Mouse (Mus musculus): Measurements from ENCODE around the gene Zfp658. TPM values are rescaled to one million over a fixed set of nuclear protein-coding genes. Genes with fewer than 3 reads are reported as not detected.

The Zfp658 gene
- polyA plus RNA-seq (2016; fragmentation: Nextera tagmentation; extraction: Ambion mirVana): 8.7 and 10.5 TPM in 2 replicates

DNA sequence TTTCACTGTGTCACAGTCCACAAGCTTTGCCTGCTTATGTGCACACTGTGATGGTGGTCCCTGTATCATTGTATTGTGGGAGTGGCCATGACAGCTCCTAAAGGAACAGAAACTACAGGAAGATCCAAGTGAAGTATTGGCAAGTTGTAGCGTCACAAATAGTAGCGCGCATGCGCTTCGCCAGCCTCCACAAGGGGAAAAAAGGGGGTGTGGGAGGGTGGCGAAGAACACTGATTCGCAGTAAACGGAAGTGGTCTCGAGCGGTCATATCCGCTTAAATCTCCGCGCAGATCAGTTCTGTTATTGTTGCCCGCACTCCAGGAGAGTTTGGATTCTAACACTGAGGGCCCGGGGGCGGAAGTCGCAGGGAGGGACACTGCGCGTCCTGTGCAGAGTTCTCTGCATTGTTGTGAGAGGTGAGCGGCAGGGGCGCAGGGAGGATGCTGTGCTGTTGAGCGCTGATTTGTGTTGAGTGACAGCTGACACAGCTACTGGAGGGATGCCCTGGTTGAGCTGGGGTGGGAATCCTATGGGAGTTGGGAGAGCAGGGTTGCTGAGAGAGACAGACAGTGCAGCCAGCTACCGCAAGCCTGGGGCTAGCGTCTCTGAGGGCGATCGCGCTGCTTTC is at the start of gene Zfp658:
TSS of gene Zfp658 (plus strand) at position 251 of the 628 bp plus-strand sequence.
- Histone ChIP-seq H3K36me3 (peaks cover 15% of the 10 kb centered on the region), H3K27ac (peak within 1 kb of the TSS; percentile 79), H3K9me3 (no peaks in the 10 kb centered on the region), H3K4me3 (peak within 1 kb of the TSS; percentile 55), H3K4me2 (replicated peaks) (peak within 1 kb of the TSS; percentile 80), H3K4me1 (peaks cover 13% of the 10 kb centered on the region), H3K9ac (peak within 1 kb of the TSS; percentile 76), H3K27me3 (replicated peaks) (no peaks in the 10 kb centered on the region)
- ATAC-seq (ENCODE audit: low FRiP score, low read depth): peak; percentile 92
- WGBS: under 1% methylated on average over 27 of the region's 27 CpGs

DNA sequence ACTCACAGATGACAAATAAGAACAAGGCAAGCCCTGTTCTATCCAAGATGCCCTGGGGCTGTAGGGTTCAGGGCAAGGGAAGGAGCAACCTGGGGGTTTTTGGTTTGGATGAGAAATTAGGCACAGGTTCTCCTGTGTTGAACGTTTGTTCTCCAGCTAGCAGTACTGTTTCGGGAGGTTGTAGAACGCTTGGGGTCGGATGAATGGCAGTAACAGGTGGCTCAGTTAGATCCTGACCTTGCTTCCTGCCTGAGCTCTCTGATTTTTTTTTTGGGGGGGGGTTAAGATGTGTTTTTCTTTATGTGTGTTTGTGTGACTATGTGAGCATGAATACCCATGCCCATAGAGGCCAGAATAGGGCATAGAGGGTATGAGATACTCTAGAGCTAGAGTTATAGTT is 49.5 kb upstream of the Zfp658 start:
- ATAC-seq (ENCODE audit: low FRiP score, low read depth): no peak
- Histone ChIP-seq H3K4me2 (replicated peaks) (no peak overlapping the region), H3K27ac (no peak overlapping the region), H3K27me3 (replicated peaks) (no peaks in the 10 kb centered on the region), H3K4me3 (no peak overlapping the region), H3K9me3 (no peaks in the 10 kb centered on the region), H3K4me1 (no peaks in the 10 kb centered on the region), H3K36me3 (no peaks in the 10 kb centered on the region), H3K9ac (no peak overlapping the region)
- 80% methylated on average over 4 of the region's 4 CpGs for WGBS

DNA sequence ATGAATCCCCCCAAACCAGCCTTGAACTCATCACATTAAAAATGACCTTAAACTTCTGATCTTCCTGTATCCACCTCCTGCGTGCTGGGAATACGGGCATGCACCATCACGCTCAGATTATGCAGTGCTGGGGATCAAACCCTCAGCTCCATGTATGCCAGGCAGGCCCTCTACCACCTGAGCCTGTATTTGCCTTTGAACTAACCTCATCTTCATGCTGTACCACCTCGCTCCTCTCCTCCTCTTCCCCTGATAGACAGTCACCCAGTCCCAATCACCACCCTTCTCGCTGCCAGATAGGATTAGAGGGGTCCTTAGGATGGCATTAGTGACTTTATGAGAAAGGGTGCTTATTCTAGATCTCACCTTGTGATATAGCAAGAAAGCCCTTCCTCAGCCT is 47.0 kb upstream of the Zfp658 start:
- no peaks in the 10 kb centered on the region for H3K4me1 ChIP-seq
- H3K9ac ChIP-seq: no peak overlapping the region
- no peak for ATAC-seq (ENCODE audit: low FRiP score, low read depth)
- 80% methylated on average over 5 of the region's 5 CpGs for WGBS
- no peaks in the 10 kb centered on the region for H3K9me3 ChIP-seq
- no peaks in the 10 kb centered on the region for H3K27me3 ChIP-seq (replicated peaks)
- no peaks in the 10 kb centered on the region for H3K36me3 ChIP-seq
- no peak overlapping the region for H3K4me3 ChIP-seq
- no peak overlapping the region for H3K27ac ChIP-seq
- H3K4me2 ChIP-seq (replicated peaks): no peak overlapping the region

DNA sequence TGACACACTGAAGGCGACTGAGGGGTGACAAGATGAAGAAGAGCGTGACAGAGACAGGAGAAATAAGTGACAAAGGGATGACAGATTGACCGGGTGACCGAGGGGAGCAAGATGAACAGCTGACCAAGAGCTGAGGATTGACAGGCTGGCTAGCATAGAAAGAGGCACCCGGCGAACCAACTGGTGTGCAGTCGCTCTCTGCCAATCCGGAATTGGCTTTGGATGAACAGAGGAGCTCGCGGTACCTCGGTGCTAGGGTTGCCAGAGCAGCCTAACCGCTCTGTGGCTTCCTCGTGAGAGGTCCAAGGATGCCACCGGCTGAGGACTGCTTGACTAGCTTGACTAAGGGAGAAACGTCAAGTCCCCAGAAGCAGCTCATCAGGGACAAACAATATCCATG is 43.7 kb upstream of the Zfp658 start:
- Histone ChIP-seq H3K4me2 (replicated peaks) (no peak overlapping the region), H3K27me3 (replicated peaks) (no peaks in the 10 kb centered on the region), H3K4me1 (no peaks in the 10 kb centered on the region), H3K27ac (no peak overlapping the region), H3K36me3 (no peaks in the 10 kb centered on the region), H3K9me3 (no peaks in the 10 kb centered on the region), H3K4me3 (no peak overlapping the region), H3K9ac (no peak overlapping the region)
- WGBS: 87% methylated on average over 15 of the region's 15 CpGs
- no peak for ATAC-seq (ENCODE audit: low FRiP score, low read depth)

DNA sequence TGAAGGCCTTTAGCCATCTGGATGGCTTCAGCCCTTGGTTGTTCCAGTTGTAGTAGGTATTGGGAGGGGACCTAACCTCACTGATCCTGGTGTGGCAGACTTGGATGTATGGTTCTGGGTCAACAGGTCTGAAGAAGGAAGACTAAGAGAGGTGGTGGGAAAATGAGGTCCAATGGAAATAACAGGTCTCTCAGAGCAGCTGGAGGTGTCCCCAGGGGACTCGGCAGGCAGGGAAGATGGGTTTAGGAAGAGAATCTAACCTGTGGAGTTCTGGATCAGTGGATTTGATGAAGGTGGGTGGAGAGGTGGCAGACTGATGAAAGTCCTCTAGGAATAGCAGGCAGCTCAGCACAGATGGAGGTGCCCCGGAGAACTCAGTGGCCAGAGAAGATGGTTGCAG is 39.3 kb upstream of the Zfp658 start:
- no peak overlapping the region for H3K4me2 ChIP-seq (replicated peaks)
- 88% methylated on average over 2 of the region's 2 CpGs for WGBS

DNA sequence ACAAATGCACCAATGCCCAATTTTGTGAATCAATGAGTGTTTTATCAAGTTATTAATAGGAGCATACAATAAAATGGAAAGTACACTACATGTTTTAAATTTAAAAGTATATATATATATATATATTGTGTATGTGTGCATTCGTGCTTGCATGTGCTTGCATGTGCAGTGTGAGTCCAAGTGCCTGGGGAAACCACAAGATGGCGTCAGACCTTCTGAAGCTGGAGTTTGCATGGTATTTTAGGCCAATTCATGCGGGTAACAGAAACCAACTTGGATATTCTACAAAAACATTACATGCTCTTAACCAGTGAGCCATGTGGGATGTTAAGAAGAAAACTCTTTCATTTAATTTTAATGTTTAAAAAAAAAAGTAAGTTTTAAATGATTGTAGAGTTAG is 36.7 kb upstream of the Zfp658 start:
- no peaks in the 10 kb centered on the region for H3K27me3 ChIP-seq (replicated peaks)
- H3K36me3 ChIP-seq: no peaks in the 10 kb centered on the region
- no peak overlapping the region for H3K4me2 ChIP-seq (replicated peaks)
- no peaks in the 10 kb centered on the region for H3K9me3 ChIP-seq
- no peak overlapping the region for H3K4me3 ChIP-seq
- ATAC-seq (ENCODE audit: low FRiP score, low read depth): no peak
- H3K27ac ChIP-seq: no peak overlapping the region
- H3K9ac ChIP-seq: no peak overlapping the region
- H3K4me1 ChIP-seq: no peaks in the 10 kb centered on the region
- WGBS: 50% methylated on average over 3 of the region's 3 CpGs

More for the DNA sequence above, 39.3 kb upstream of the Zfp658 start:
- Histone ChIP-seq H3K36me3 (no peaks in the 10 kb centered on the region), H3K9me3 (no peaks in the 10 kb centered on the region), H3K27me3 (replicated peaks) (no peaks in the 10 kb centered on the region), H3K4me1 (no peaks in the 10 kb centered on the region), H3K4me3 (no peak overlapping the region), H3K27ac (no peak overlapping the region), H3K9ac (no peak overlapping the region)
- no peak for ATAC-seq (ENCODE audit: low FRiP score, low read depth)

DNA sequence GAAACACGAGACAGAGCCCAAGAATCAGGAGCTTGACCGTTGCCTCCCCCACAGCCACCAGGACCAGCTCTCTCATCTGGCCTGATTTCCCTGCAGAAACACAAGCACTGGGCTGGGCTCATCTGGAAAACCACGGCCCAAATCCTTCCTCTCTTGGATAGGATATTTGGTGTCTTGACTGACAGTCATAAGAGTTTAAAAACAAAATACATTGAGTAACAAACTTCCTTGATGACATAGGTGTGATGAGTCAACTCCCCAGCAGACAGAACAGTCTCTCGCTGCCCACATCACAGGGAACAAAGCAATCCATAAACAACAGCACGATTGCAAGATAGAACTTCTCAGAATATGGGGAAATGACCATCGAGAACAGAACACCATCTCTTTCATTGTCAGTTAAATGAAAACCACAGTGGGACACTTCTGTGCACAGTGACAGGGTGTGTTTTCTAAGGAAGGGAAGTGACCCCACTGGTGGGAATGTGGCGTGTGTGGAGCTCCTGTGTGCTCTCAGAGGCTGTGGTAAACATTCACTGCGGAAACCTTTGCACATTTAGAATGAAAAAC is 31.8 kb upstream of the Zfp658 start:
- H3K27ac ChIP-seq: no peak overlapping the region
- no peak overlapping the region for H3K4me3 ChIP-seq
- no peaks in the 10 kb centered on the region for H3K36me3 ChIP-seq
- no peak for ATAC-seq (ENCODE audit: low FRiP score, low read depth)
- 76% methylated on average over 8 of the region's 8 CpGs for WGBS
- no peaks in the 10 kb centered on the region for H3K27me3 ChIP-seq (replicated peaks)
- no peaks in the 10 kb centered on the region for H3K4me1 ChIP-seq
- H3K9me3 ChIP-seq: peaks cover 5% of the 10 kb centered on the region; the same call in 1 of the 2 replicates
- no peak overlapping the region for H3K4me2 ChIP-seq (replicated peaks)
- H3K9ac ChIP-seq: no peak overlapping the region

DNA sequence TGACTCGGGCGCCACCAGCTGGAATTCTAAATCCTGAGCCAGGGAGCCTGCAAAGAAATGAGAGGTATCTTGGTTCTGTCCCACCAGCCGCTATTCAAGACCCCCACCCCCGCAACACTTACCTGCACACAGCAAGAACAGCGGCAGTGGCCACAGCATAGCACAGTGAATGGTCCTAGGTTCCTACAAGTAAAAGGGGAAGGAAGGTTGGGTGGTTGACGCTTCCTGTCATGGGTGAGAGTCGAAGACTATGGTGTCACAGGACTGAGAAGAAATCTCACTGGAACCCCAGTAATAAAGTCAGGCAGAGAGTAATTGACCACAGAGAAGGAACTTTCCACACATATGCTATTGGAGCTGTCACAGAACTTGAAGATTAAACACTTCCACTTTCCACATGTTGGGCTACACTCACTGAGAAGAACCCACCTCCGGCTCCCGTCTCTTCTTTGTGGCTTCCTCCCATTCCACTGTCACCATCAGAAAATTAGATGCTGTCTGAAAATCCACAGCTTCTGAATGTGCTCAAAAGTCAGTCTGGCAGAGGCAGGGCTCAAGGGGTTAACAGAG is 29.0 kb upstream of the Zfp658 start:
- Histone ChIP-seq H3K4me3 (no peak overlapping the region), H3K36me3 (no peaks in the 10 kb centered on the region), H3K4me2 (replicated peaks) (no peak overlapping the region), H3K9ac (no peak overlapping the region), H3K9me3 (peaks cover 5% of the 10 kb centered on the region; the same call in 1 of the 2 replicates), H3K27ac (no peak overlapping the region), H3K4me1 (no peaks in the 10 kb centered on the region), H3K27me3 (replicated peaks) (no peaks in the 10 kb centered on the region)
- ATAC-seq (ENCODE audit: low FRiP score, low read depth): no peak
- 85% methylated on average over 9 of the region's 9 CpGs for WGBS

DNA sequence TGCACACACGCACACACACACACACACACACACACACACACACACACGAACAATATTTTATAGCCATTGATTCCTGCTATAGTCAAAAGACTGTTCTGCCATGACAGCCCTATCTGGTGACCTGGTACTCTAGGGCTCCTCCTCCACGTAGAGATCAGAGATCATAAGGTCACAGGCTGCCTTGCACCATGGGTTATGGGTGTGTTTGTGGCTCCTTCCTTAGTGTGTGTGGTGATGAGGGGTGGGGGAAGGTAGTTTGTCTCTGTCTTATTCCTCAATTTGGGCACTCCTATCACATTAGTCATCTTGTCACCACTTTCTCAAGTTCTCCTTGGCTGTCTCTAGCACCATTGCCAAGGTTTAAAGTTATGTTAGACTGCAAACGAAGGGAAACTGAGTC is 23.5 kb upstream of the Zfp658 start:
- WGBS: 73% methylated on average over 4 of the region's 4 CpGs
- peaks cover 5% of the 10 kb centered on the region; the same call in 1 of the 2 replicates for H3K9me3 ChIP-seq

DNA sequence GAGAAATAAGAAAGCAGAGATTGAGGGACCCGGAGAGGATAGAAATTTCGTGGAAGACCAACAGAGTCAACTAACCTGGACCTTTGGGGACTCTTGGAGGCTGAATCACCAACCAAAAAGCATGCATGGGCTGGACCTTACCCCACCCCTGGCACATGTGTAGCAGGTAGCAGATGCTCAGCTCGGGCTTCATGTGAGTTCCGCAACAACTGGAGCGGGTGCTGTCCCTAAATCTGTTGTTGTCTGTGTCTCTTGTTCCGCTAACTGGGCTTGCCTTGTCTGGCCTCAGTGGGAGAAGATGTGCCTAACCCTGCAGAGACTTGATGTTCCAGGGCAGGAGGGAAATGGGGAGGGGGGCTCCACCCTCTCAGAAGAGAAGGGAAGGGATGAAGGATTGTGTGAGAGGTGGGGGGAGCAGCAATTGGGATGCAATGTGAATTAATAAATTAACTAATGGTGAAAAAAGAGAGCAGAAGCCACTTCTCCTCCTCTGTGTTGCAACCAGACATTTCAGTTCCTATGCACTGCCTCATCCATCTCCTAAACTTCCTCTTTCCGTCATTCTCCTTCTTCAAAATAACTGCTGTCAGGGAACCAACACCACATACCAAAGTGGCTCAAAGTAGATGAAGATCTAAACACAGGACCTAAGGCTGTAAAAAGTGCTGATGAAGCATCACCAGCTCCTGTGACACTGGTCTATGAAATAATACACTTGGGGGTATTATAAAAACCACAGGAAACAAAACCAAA is 17.7 kb upstream of the Zfp658 start, which contains the start of gene Cd33:
TSS of gene Cd33 (minus strand) at position 204 of the 753 bp plus-strand sequence.
- Histone ChIP-seq H3K36me3 (no peaks in the 10 kb centered on the region), H3K4me1 (no peaks in the 10 kb centered on the region), H3K27ac (no peak within 1 kb of the TSS), H3K4me2 (replicated peaks) (no peak within 1 kb of the TSS), H3K9ac (no peak within 1 kb of the TSS), H3K4me3 (no peak within 1 kb of the TSS), H3K27me3 (replicated peaks) (no peaks in the 10 kb centered on the region), H3K9me3 (no peaks in the 10 kb centered on the region)
- ATAC-seq (ENCODE audit: low FRiP score, low read depth): no peak
- 87% methylated on average over 7 of the region's 7 CpGs for WGBS

More for the DNA sequence above, 23.5 kb upstream of the Zfp658 start:
- ATAC-seq (ENCODE audit: low FRiP score, low read depth): no peak
- Histone ChIP-seq H3K4me1 (no peaks in the 10 kb centered on the region), H3K9ac (no peak overlapping the region), H3K27ac (no peak overlapping the region), H3K36me3 (no peaks in the 10 kb centered on the region), H3K4me2 (replicated peaks) (no peak overlapping the region), H3K4me3 (no peak overlapping the region), H3K27me3 (replicated peaks) (no peaks in the 10 kb centered on the region)

DNA sequence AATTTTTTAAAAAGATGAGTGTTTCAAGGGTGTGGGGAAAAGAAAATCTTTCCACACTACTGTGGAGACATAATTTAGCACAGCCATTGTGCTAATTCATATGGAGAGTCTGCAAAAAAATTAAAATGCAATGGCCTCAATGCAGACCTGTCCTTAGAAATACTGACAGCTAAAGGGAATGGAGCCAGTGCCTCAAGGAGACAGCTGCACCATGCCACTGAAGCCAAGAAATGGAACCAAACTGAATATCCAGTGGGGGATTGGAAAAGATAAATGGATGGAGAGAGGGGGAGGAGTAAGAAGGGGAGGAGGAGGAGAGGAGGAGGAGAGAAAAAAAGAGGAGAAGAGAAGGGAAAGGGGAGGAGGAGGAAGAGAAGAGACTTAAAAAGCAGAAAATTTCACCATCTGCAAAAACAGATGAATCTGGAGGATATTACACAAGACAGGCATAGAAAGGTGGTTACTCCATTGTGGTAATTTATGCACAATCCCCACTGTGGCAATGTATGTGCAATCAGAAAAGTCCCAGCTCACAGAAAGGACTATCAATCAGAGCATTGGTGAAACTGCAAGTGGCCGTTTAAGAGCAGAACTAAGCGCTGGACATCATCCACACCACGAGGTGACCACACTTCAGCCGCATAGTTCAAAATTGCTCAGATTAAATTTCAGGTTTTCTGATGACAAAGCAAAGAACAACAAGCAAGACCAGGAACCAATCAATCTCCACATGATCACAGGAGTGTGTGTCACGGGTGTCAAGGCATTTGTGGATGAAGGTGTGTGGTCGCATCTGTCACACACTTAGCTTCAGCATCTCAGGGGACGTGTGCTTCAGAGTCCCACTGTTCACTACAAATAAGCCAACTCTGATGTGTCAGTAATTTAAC is 16.2 kb upstream of the Zfp658 start:
- no peak for ATAC-seq (ENCODE audit: low FRiP score, low read depth)
- WGBS: 68% methylated on average over 7 of the region's 7 CpGs
- no peaks in the 10 kb centered on the region for H3K4me1 ChIP-seq
- no peaks in the 10 kb centered on the region for H3K27me3 ChIP-seq (replicated peaks)
- H3K9me3 ChIP-seq: no peaks in the 10 kb centered on the region
- no peak overlapping the region for H3K27ac ChIP-seq
- no peak overlapping the region for H3K9ac ChIP-seq
- no peak overlapping the region for H3K4me2 ChIP-seq (replicated peaks)
- no peak overlapping the region for H3K4me3 ChIP-seq
- H3K36me3 ChIP-seq: no peaks in the 10 kb centered on the region
